Mouse (Mus musculus) bone marrow, adult 2 months (tissue): ENCODE measurements around the gene Ptbp3.

Experiments
- CTCF ChIP-seq: fragments of 200-500 bp; IDR thresholded peaks from 2 replicates; pipeline ENCODE4 v1.5.1; 2011; ENCODE audit warnings: low read length, control low read depth; ENCODE audit not compliant: control insufficient read depth, insufficient read depth
- POLR2A ChIP-seq: fragments of 200-500 bp; IDR thresholded peaks from 2 replicates; pipeline ENCODE4 v1.6.1; 2011; ENCODE audit warnings: low read depth, mild to moderate bottlenecking, control low read depth, low read length, borderline replicate concordance; ENCODE audit not compliant: control insufficient read depth

DNA sequence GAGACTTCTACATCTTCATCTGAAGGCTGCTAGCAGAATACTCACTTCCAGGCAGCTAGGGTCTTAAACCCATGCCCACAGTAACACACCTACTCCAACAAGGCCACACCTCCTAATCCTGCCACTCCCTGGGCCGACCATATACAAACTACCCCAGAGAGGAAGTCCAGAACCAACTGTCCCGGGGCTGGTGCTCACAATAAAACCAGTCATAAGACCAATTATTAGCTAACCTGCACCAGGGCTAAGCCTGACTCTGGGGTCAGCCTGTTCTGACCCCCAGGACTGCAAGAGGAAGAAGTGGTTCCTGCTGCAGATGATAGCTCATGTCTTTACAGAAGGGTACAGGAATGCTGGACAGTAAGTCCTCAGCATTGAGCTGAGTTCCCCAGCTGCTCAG lies 93.7 kb downstream of the Ptbp3 start:
- TF ChIP-seq POLR2A (no peak), CTCF (no peak)
